Mouse (Mus musculus) E14TG2a.4 (cell line): Measurements from ENCODE around the gene Pmpcb.

Experiments used
- CTCF ChIP-seq: conservative IDR thresholded peaks from 2 replicates; pipeline ENCODE4 v1.5.1; 2014; ENCODE audit warnings: low read length
- NANOG ChIP-seq: IDR thresholded peaks from 2 replicates; pipeline ENCODE4 v1.6.1; 2014; ENCODE audit warnings: borderline replicate concordance, low read length, mixed read lengths
- POU5F1 ChIP-seq: IDR thresholded peaks from 2 replicates; pipeline ENCODE4 v1.6.1; 2014; ENCODE audit warnings: low read length, borderline replicate concordance

GRCm38 (mm10) chr5:21729107-21729506 lies 7.8 kb upstream of the Pmpcb start:
- no peak for TF ChIP-seq CTCF
- no peak for TF ChIP-seq POU5F1
- TF ChIP-seq NANOG = no peak
